Mouse (Mus musculus) adrenal gland, postnatal 10 days (tissue): ENCODE results near the gene Usp5. TPM values are rescaled to one million over a fixed set of nuclear protein-coding genes. Genes with fewer than 3 reads are reported as not detected.

Source experiments
- DNase-seq: peaks from one replicate; pipeline ENCODE4 v3.0.0; 2021; ENCODE audit warnings: mixed read lengths
- total RNA-seq, 2 experiments: library from RNA; stranded (reverse); gene quantifications; 2 replicates each; pipeline ENCODE4 v1.2.3; 2021

The Usp5 gene
- total RNA-seq, 2 experiments from 2014 or later, result 89.2 to 111 TPM

GRCm38 (mm10) chr6:124786756-124787420 is 42.4 kb downstream of the Usp5 start:
- no peak for DNase-seq

- no peak for DNase-seq
Observed at GRCm38 (mm10) chr6:124782436-124782835, 46.8 kb downstream of the Usp5 start.

DNA sequence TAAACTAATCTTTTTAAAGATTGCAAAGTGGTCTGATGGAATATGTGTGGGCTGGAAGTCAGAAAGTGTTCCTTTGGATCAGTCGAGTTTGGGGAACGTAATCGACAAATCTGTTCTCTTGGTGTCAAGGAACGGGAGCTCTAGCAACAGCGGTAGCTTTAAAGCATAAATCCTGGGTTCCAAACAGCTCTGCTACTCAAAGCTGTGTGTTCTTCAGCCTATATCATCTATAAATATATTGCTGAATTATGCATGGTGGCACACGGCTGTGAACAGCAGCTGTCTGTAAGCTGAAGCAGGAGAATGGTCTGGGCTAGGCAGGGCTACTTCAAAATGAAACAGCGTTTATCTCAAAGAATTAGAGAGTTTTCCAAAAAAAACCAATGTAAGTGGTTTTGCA is 48.4 kb downstream of the Usp5 start:
- no peak for DNase-seq

- DNase-seq, result no peak
Observed at GRCm38 (mm10) chr6:124779984-124780416, 49.3 kb downstream of the Usp5 start.

- peak; percentile 38 for DNase-seq
Observed at GRCm38 (mm10) chr6:124779222-124779983, 49.9 kb downstream of the Usp5 start, which contains the start of gene Lrrc23. Lrrc23 (minus strand) TSS chr6:124779727.

DNA sequence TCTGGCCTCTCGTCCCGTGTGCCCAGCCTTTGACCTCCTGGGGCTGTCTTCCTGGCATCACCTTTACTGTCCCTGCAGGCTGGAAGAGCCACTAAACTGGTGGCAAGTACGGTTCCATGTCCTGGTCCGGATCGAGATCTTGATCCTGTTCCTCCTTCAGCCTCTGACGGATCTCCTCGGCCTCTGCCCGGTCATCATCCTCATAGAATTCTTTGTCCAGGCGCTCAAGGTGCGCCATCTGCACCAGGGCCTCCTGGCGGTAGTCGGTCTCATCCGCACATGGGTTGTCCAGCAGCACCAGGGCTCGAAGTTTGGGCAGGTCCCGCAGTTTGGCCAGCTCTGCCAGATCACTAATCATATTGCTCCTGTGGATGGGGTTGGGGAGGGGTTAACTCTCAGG is 58.8 kb downstream of the Usp5 start:
- no peak for DNase-seq

DNA sequence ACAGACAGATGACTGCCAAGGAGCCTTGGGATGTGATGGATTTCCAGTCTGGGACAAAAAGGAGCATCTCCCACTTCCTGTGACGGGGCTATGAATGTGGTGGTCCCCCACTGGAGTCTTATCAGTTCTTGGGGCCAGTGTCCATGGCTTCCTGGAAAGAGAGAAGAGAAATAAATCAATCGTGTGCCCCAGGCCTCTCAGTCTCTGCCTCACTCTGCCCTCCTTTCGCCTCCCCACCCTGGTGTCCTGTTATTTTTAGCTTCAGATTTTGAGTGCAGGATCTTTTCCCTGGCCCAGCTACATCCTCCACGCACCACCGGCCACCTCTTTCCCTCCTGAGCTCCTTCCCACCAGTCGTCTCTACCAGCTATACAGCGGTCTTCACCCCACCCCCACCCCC is 59.3 kb downstream of the Usp5 start:
- no peak for DNase-seq

DNA sequence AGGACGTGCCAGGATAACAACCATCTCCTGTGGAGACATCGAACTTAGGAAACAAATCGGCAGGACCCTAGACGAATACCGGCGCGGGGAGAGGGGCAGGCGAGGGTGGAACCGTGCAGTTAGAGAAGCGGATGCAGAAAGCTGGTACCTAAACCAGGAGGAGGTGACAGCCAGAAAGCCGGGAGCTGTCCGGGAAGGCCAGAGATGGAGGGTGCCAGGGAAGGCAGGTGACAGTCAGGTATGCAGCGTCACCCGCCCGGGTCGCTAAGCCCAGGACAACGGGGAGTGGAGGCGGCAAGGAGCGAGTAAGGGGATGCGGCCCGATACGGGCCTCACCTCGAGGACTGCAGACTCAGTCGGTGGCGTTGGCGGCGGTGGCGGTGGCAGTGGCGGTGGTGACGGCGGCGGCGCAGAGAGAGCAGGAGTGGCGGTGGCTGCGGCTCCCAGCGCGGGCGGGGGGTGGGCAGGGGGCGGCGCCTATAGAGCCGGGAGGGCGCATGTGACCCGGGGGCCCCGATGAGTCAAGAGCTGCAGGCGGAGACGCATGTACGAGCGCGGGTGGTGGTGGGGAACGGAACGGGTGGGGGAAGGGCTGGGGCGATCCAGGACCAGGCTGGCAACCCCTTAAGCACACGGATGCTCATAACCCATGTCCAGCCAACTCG is 60.1 kb downstream of the Usp5 start, which contains the start of gene Eno2:
Eno2 (minus strand) TSS at position 573 of the 665 bp plus-strand sequence.
- peak; percentile 72 for DNase-seq

DNA sequence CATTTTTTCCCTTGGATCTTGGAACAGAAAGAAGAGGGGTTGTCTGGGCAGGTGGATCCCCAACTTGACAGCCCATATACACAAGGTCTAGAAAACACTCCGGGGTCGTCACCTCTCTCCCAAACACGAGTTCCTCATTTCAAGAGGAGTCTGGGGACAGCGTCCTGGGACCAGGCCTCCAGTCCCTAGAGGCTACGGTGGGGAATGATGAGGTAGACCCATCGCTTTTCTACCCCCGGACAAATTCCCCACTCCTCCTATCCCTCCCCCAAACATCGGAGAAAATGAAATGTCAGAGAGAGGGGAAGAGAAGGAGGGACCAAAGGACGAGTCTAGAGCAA is 60.6 kb downstream of the Usp5 start:
- no peak for DNase-seq

DNA sequence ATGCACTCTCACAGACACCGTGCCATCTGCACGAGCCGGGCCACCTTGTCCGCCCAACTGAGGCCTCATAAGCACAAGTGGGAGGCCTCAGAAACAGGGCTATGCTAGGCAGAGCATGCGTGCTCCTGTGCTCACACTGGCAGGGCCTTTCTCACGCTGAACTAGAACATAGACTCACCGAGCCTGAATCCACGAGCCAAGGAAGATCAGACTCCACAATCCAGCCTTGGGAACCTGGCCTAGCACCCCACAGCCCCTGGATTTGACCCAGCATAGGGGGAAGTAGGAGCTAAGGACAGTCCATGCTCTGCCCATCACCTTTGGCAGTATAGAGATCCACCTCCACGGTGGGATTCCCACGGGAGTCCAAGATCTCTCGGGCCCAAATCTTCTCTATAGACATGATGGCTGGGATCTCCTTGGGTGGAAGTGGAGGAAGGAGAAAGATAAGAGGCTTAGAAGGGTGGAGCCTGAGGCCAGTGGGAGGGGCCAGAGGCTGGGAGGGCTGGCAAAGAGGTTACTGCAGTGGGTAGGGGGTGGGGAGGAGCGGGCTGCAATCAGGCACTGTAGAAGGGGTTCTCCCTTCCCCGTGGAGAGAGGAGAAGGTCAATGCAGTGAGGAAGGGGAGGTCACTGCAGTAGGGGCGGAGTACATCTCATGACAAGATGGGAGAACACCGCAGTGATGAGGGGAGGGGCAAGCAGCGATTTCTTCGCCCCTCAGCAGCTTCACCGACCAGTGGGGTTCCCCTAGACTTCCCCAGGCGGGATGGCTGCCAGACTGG is 61.2 kb downstream of the Usp5 start:
- DNase-seq, result no peak

- DNase-seq, result no peak
Observed at GRCm38 (mm10) chr6:124767536-124767919, 61.8 kb downstream of the Usp5 start.

DNA sequence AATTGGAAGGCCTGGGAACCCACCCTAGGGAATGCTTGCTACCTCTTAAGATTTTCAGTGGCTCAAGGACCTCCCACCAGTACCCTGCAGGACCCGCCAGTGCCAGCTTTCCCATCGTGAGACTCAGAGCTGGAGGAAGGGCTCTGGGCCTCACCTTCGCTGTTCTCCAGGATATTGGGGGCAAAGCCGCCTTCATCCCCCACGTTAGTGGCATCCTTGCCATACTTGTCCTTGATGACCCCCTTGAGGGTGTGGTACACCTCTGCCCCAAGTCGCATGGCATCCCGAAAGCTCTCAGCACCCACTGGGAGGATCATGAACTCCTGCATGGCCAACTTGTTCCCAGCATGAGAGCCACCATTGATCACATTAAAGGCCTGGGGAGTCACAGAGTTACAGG is 63.3 kb downstream of the Usp5 start:
- DNase-seq, result no peak

Other genes with a start within 250 kb of the Usp5 start
- 1 to 10 TPM; 2.5 to 4.2 TPM for gene C1s2, start 193.4 kb downstream of the Usp5 start, total RNA-seq
- 10 to 100 TPM; 80.8 to 85.7 TPM for gene Lpcat3, start 166.5 kb downstream of the Usp5 start, total RNA-seq
- 10 to 100 TPM; 85.5 to 94.1 TPM for gene Emg1, start 117.3 kb downstream of the Usp5 start, total RNA-seq
- 100 to 1,000 TPM; 452 to 487 TPM for gene Phb2, start 117.1 kb downstream of the Usp5 start, total RNA-seq
- gene Ptpn6, start 90.8 kb downstream of the Usp5 start, total RNA-seq, result 10 to 100 TPM; 13.0 to 13.5 TPM
- gene Grcc10, start 88.1 kb downstream of the Usp5 start, total RNA-seq, result 100 to 1,000 TPM; 321 to 324 TPM
- gene Gm45234, start 73.5 kb downstream of the Usp5 start, total RNA-seq, result 1 to 10 TPM in 1 of 2 experiments, not detected in 1; 1.1 TPM
- gene Atn1, start 73.0 kb downstream of the Usp5 start, total RNA-seq, result 10 to 100 TPM; 64.0 to 71.5 TPM
- 10 to 100 TPM; 13.0 to 21.0 TPM for gene Eno2, start 59.8 kb downstream of the Usp5 start, total RNA-seq
- gene Lrrc23, start 49.8 kb downstream of the Usp5 start, total RNA-seq, result under 1 TPM in 1 of 2 experiments, not detected in 1; 0.72 TPM
- gene Spsb2, start 20.8 kb downstream of the Usp5 start, total RNA-seq, result 10 to 100 TPM; 11.7 to 15.2 TPM
- 100 to 1,000 TPM; 504 to 601 TPM for gene Tpi1, start 15.2 kb downstream of the Usp5 start, total RNA-seq
- gene Cdca3, start 63 bp upstream of the Usp5 start, total RNA-seq, result 10 to 100 TPM; 26.3 to 28.8 TPM
- 1 to 10 TPM; 7.5 to 9.7 TPM for gene Gnb3, start 10.8 kb upstream of the Usp5 start, total RNA-seq
- 10 to 100 TPM; 26.6 to 29.6 TPM for gene P3h3, start 28.3 kb upstream of the Usp5 start, total RNA-seq
- gene Gpr162, start 34.5 kb upstream of the Usp5 start, total RNA-seq, result 1 to 10 TPM; 3.5 to 5.2 TPM
- gene Cd4, start 58.7 kb upstream of the Usp5 start, total RNA-seq, result 1 to 10 TPM; 3.8 to 4.0 TPM
- gene Lag3, start 82.2 kb upstream of the Usp5 start, total RNA-seq, result 1 to 10 TPM; 1.4 to 1.8 TPM
- 100 to 1,000 TPM; 824 to 887 TPM for gene Ptms, start 90.6 kb upstream of the Usp5 start, total RNA-seq
- gene Mlf2, start 101.9 kb upstream of the Usp5 start, total RNA-seq, result 100 to 1,000 TPM; 271 to 288 TPM
- 100 to 1,000 TPM; 122 to 129 TPM for gene Cops7a, start 136.1 kb upstream of the Usp5 start, total RNA-seq
- 1 to 10 TPM; 3.8 to 5.6 TPM for gene Pianp, start 167.2 kb upstream of the Usp5 start, total RNA-seq
- gene Zfp384, start 179.7 kb upstream of the Usp5 start, total RNA-seq, result 10 to 100 TPM; 43.3 to 52.6 TPM
- 10 to 100 TPM; 72.5 to 83.1 TPM for gene Ing4, start 210.3 kb upstream of the Usp5 start, total RNA-seq
- gene Acrbp, start 220.2 kb upstream of the Usp5 start, total RNA-seq, result 1 to 10 TPM; 4.6 to 7.5 TPM
- 1 to 10 TPM in 1 of 2 experiments, under 1 TPM in 1; 0.90 to 1.4 TPM for gene Lpar5, start 238.4 kb upstream of the Usp5 start, total RNA-seq